Mouse (Mus musculus) thymus, postnatal 36 days (tissue): Measurements from ENCODE around the gene Xkr7.

Experiments
- DNase-seq, 2 experiments: peaks; one replicate each; pipeline ENCODE4 v3.0.0; 2022; ENCODE audit warnings: mixed read lengths in 2 of 2

Gene Xkr7

GRCm38 (mm10) chr2:153031126-153032082 lies at the start of gene Xkr7:
Gene Xkr7, plus strand, starts transcription at chr2:153031852.
- peak in 1 of 2 experiments; percentile 28 for DNase-seq

GRCm38 (mm10) chr2:152985582-152985981 lies 46.1 kb upstream of the Xkr7 start:
- DNase-seq, result no peak

- no peak for DNase-seq
Measured at GRCm38 (mm10) chr2:152991529-152991928, 40.1 kb upstream of the Xkr7 start.

GRCm38 (mm10) chr2:152997046-152997445 lies 34.6 kb upstream of the Xkr7 start:
- no peak for DNase-seq

- DNase-seq, result peak; percentile 10 to 21
Measured at GRCm38 (mm10) chr2:153002492-153003248, 29.0 kb upstream of the Xkr7 start.

- no peak for DNase-seq
Measured at GRCm38 (mm10) chr2:153003681-153004338, 27.8 kb upstream of the Xkr7 start.

- no peak for DNase-seq
Measured at GRCm38 (mm10) chr2:153005981-153006380, 25.7 kb upstream of the Xkr7 start.

GRCm38 (mm10) chr2:153009192-153009973 lies 22.3 kb upstream of the Xkr7 start:
- DNase-seq, result no peak

GRCm38 (mm10) chr2:153013724-153014515 lies 17.7 kb upstream of the Xkr7 start:
- no peak for DNase-seq

GRCm38 (mm10) chr2:153014758-153015593 lies 16.7 kb upstream of the Xkr7 start, which contains the start of gene Pdrg1:
Gene Pdrg1, minus strand, starts transcription at chr2:153015427.
- DNase-seq, result peak; percentile 92 to 93

- DNase-seq, result no peak
Measured at GRCm38 (mm10) chr2:153015804-153016203, 15.8 kb upstream of the Xkr7 start.

- no peak for DNase-seq
Measured at GRCm38 (mm10) chr2:153016786-153017185, 14.9 kb upstream of the Xkr7 start.

- no peak for DNase-seq
Measured at GRCm38 (mm10) chr2:153019355-153019754, 12.3 kb upstream of the Xkr7 start.

GRCm38 (mm10) chr2:153021163-153021562 lies 10.5 kb upstream of the Xkr7 start:
- DNase-seq, result no peak

- no peak for DNase-seq
Measured at GRCm38 (mm10) chr2:153022855-153023254, 8.8 kb upstream of the Xkr7 start.

- no peak for DNase-seq
Measured at GRCm38 (mm10) chr2:153026052-153026451, 5.6 kb upstream of the Xkr7 start.

- no peak for DNase-seq
Measured at GRCm38 (mm10) chr2:153027501-153027900, 4.2 kb upstream of the Xkr7 start.

- DNase-seq, result no peak
Measured at GRCm38 (mm10) chr2:153030422-153030821, 1.2 kb upstream of the Xkr7 start.

GRCm38 (mm10) chr2:153032083-153032842 lies 611 bp downstream of the Xkr7 start:
- peak; percentile 86 to 91 for DNase-seq

- DNase-seq, result no peak
Measured at GRCm38 (mm10) chr2:153032973-153033372, 1.3 kb downstream of the Xkr7 start.
